Mouse (Mus musculus) kidney, postnatal 36 days (tissue): ENCODE measurements around the gene Krtap9-1.
A peak's percentile ranks its signal among the peaks of the same experiment; 100 is the strongest.
"Not testable (repeated sequence)": the region's sequence is repeated elsewhere in the genome, so short reads cannot be mapped to it uniquely, and the experiment has no call there.

Source experiments
- DNase-seq, 2 experiments: peaks; one replicate each; pipeline ENCODE4 v3.0.0; 2021 to 2022; ENCODE audit warnings: mixed read lengths in 2 of 2

The Krtap9-1 gene

DNA sequence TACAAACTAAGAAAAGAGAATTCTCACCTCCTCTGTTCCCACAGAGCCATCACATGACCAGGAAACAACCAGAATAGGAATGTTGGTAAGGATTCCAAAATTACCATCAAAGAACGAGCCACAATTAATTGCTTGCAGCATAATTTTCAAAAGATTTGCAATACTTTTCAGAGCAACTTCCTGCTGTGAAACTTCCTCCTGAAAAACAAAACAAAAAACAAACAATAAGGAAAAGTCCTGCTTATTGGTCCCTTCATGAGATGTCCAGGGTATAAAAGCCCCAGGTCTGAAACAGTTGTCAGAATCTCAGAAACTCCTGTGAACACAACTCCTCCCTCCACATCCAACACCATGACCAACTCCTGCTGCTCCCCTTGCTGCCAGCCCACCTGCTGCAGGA lies at the start of gene Krtap9-1:
Krtap9-1 (plus strand) TSS at position 301 of the 400 bp plus-strand sequence.
- not testable (repeated sequence) for DNase-seq

GRCm38 (mm10) chr11:99837966-99838365 lies 35.2 kb upstream of the Krtap9-1 start, which contains the start of gene 2300003K06Rik:
Gene 2300003K06Rik, minus strand, starts transcription at chr11:99838066.
- no peak for DNase-seq

DNA sequence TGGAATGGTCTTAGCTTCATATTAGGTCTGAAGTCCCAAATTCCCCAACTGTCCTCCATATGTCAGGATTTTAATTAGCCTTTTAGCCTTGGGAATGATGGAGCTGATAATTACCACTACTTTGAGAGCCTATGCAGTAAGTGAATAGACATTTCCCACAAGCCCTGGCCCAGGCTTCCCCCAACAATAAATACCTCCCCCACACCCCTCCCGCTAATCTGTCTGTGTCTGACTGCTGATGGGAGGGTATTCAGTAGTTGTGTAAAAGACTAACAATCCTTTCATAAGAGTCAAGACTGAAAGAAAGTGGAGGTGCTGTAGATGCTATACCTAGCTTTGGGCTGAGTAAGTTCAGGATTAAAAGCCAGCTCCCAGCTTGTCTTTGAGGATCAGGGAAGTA lies 31.0 kb upstream of the Krtap9-1 start:
- DNase-seq, result no peak

DNA sequence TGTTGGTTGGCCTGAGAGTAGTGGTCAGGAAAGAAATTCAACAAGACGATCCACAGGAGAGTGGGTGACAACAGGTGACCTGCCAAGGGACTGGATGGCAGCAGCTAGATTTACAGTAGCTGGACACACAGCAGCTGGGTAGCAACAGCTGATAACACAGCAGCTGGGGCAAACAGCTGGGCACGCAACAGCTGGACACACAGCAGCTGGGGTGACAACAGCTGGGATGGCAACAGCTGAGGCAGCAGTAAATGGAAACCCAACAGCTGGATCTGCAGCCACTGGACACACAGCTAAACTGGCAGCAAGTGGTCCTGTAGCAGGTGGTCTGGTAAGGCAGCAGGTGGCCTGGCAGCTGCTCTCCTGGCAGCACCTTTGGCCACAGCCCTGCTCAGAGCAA lies 26.4 kb upstream of the Krtap9-1 start:
- DNase-seq, result no peak

- DNase-seq, result no peak
Measured at GRCm38 (mm10) chr11:99851508-99851907, 21.7 kb upstream of the Krtap9-1 start, which contains the start of gene Krtap4-16. Gene Krtap4-16, minus strand, starts transcription at chr11:99851608.

DNA sequence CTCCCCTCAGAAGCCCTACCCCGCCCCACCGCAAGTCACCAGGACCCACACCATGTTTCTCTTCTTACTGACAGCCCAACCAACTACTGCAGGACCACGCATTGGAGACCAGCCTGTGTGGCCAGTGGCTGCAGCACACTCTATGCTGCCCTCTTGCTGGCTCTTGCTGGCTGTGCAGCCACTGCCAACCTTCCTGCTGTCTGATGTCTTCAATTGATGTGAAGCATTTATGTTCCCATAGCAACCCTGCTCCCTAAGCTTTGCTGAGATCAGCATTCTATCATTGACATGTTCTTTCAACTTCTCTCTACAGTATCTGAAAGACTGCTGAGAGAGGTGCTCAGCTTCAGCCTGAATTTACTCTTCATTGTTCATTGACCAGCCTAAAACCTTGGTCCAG lies 19.1 kb upstream of the Krtap9-1 start:
- DNase-seq, result peak in 1 of 2 experiments; percentile 4

DNA sequence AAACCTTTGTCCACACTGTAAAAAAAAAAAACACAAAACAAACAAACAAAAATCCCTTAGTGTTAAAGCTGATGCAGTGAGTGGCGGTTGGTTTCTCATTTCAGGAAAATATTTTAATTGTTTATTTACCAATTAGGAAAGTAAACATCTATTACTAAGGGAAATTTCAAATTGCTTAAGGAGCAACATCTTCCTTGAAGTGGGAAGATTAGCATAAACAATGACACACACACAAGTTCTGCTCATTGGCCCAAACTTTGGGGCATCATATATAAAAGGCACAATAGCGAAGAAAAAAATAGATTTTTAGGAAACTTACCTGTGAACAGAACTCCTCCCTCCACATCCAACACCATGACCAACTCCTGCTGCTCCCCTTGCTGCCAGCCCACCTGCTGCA lies 15.6 kb upstream of the Krtap9-1 start, which contains the start of gene Gm11568:
Gm11568 (plus strand) TSS at position 301 of the 400 bp plus-strand sequence.
- DNase-seq, result no peak

- DNase-seq, result no peak
Measured at GRCm38 (mm10) chr11:99858761-99859160, 14.4 kb upstream of the Krtap9-1 start.

GRCm38 (mm10) chr11:99864176-99864575 lies 9.0 kb upstream of the Krtap9-1 start, which contains the start of gene Gm11559:
Gene Gm11559, plus strand, starts transcription at chr11:99864476.
- not testable (repeated sequence) for DNase-seq

DNA sequence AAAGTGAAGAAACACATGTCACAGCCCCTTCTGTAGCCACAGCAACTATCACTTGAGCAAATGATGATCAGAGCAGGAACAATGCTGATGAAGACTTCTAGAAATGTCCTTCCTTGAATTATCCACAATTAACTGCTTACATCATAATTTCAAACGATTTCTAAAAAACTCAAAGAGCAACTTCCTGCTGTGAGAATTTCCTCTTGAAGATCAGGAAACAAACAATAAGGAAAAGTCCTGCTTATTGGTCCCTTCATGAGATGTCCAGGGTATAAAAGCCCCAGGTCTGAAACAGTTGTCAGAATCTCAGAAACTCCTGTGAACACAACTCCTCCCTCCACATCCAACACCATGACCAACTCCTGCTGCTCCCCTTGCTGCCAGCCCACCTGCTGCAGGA lies 5.7 kb downstream of the Krtap9-1 start, which contains the start of gene Gm11567:
Gm11567 (plus strand) TSS at position 301 of the 400 bp plus-strand sequence.
- not testable (repeated sequence) for DNase-seq

DNA sequence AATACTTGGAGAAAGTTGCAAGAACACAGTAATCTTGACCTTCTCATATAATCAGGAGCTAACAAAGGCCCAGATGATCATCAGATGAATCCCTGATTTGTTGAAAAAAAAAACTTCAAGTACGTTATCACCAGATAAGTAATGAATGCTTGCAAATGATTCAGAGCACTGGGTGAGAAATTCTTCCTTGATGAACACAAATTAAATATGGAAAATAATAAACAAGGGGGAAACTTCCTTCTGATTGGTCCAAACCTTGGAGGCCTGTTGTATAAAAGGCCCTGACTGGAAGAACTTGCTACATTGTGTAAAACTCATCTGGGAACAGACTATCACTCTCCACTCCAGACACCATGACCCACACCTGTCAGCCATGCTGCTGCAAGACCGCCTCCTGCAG lies 34.4 kb downstream of the Krtap9-1 start, which contains the start of gene Krtap31-1:
Krtap31-1 (plus strand) TSS at position 301 of the 400 bp plus-strand sequence.
- DNase-seq, result no peak

DNA sequence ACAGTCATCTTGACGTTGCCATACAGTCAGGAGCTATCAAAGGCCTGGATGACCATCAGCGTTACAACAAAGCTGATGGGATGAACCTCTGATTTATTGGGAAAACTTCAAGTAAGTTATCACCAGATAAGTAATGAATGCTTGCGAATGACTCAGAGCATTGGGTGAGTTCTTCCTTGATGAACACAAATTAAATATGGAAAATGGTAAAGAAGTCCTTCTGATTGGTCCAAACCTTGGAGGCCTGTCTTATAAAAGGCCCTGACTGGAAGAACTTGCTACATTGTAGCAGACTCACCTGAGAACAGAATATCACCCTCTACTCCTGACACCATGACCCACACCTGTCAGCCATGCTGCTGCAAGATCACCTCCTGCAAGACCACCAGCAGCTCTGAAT lies 41.3 kb downstream of the Krtap9-1 start, which contains the start of gene Gm11565:
Gm11565 (plus strand) TSS at position 301 of the 400 bp plus-strand sequence.
- no peak for DNase-seq
